Mouse (Mus musculus) small intestine, adult 2 months (tissue): ENCODE results near the gene Olfr521. TPM values are rescaled to one million over a fixed set of nuclear protein-coding genes. Genes with fewer than 3 reads are reported as not detected.
"Not testable (repeated sequence)": the region's sequence is repeated elsewhere in the genome, so short reads cannot be mapped to it uniquely, and the experiment has no call there.

Experiments
- H3K27ac ChIP-seq: fragments of 200-500 bp; 2 replicates; pipeline ENCODE4 v1.5.1; 2012; ENCODE audit warnings: low read depth, low read length, control low read depth, inconsistent platforms; ENCODE audit not compliant: insufficient read depth
- H3K27me3 ChIP-seq: fragments of 200-500 bp; 2 replicates; pipeline ENCODE4 v1.6.1; 2012; ENCODE audit warnings: mild to moderate bottlenecking, moderate library complexity, low read length, inconsistent platforms; ENCODE audit not compliant: control insufficient read depth, insufficient read depth
- H3K36me3 ChIP-seq: fragments of 200-500 bp; 2 replicates; pipeline ENCODE4 v1.6.1; 2012; ENCODE audit warnings: mild to moderate bottlenecking, low read length, control low read depth, inconsistent platforms; ENCODE audit not compliant: control insufficient read depth, insufficient read depth
- H3K4me1 ChIP-seq: fragments of 200-500 bp; 2 replicates; pipeline ENCODE4 v1.6.1; 2012; ENCODE audit warnings: low read length, inconsistent platforms, mixed read lengths; ENCODE audit not compliant: control insufficient read depth, insufficient read depth, insufficient read length
- H3K4me3 ChIP-seq: fragments of 200-500 bp; 2 replicates; pipeline ENCODE4 v1.5.1; 2012; ENCODE audit warnings: low read depth, mild to moderate bottlenecking, control low read depth, inconsistent platforms, low read length, moderate library complexity
- CTCF ChIP-seq: fragments of 200-500 bp; IDR thresholded peaks from 2 replicates; pipeline ENCODE4 v1.5.1; 2012; ENCODE audit warnings: low read depth, mild to moderate bottlenecking, control low read depth, inconsistent platforms, low read length, moderate library complexity, mixed read lengths; ENCODE audit not compliant: insufficient replicate concordance, insufficient read length; ENCODE audit errors: extremely low read depth
- POLR2A ChIP-seq: fragments of 200-500 bp; IDR thresholded peaks from 2 replicates; pipeline ENCODE4 v1.6.1; 2012; ENCODE audit warnings: low read depth, mild to moderate bottlenecking, control low read depth, inconsistent platforms, low read length, moderate library complexity
- WGBS: fragments of 180-500 bp; shearing (Covaris S2); methylation state at CpG from one replicate; pipeline ENCODE4 v1.1.7; 2018; 5-methylcytosine and 5-hydroxymethylcytosine counted together
- polyA plus RNA-seq: library from polyadenylated mRNA; depleted of rRNA; stranded (reverse); fragments of >200 nt; gene quantifications from 2 replicates; pipeline ENCODE4 v1.2.3, GENCODE M21; 2012

Olfr521 gene
- polyA plus RNA-seq, 1 experiment = not detected

DNA sequence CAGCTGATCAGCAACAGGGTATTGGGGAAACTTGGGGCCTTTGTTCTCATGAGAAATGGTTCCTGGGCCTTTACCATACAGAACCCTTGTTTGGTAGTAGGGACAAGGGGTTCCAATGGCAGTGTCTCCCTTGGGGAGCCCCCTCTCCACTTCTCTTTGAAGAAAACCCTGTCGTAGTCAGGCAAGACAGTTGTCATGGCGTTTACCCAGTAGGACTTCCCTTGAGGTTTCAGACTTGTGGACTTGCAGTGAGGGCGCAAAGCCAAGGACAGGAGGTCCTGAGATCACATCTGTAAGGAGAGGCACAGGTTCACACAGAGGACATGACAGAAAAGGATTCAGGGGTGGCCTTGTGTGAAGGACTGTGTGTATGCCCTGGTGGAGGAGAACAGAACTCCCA is 33.2 kb downstream of the Olfr521 start:
- H3K27me3 ChIP-seq = no peaks in the 10 kb centered on the region; the same call in 1 of the 2 replicates

DNA sequence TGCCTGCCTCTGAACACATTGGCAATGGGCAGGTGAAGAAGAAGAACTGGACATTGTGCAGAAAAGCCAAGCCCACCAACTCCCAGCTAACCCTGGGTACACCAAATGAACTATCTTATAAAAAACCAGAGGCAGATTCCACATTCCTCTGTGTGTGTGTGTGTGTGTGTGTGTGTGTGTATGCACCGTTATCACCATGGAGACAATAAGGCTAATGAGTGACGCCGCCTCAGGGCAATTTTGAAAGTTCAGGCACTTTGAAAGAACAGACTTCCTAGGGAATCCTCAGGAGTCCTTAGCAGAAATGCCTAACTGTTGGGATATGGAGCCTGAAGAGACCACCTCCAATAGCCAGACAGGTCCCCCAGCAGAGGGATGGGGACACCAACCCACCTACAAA is 34.0 kb downstream of the Olfr521 start:
- WGBS = 73% methylated on average over 3 of the region's 3 CpGs
- TF ChIP-seq CTCF (no peak), POLR2A (no peak)
- no peaks in the 10 kb centered on the region for H3K4me1 ChIP-seq
- no peak overlapping the region for H3K27ac ChIP-seq
- no peaks in the 10 kb centered on the region for H3K36me3 ChIP-seq
- H3K4me3 ChIP-seq = no peak overlapping the region
- H3K27me3 ChIP-seq = no peaks in the 10 kb centered on the region; the same call in 1 of the 2 replicates

More for the DNA sequence above, 33.2 kb downstream of the Olfr521 start:
- no peak overlapping the region for H3K27ac ChIP-seq
- no peak overlapping the region for H3K4me3 ChIP-seq
- no peaks in the 10 kb centered on the region for H3K4me1 ChIP-seq
- 84% methylated on average over 3 of the region's 3 CpGs for WGBS
- no peaks in the 10 kb centered on the region for H3K36me3 ChIP-seq
- TF ChIP-seq POLR2A (no peak), CTCF (no peak)

DNA sequence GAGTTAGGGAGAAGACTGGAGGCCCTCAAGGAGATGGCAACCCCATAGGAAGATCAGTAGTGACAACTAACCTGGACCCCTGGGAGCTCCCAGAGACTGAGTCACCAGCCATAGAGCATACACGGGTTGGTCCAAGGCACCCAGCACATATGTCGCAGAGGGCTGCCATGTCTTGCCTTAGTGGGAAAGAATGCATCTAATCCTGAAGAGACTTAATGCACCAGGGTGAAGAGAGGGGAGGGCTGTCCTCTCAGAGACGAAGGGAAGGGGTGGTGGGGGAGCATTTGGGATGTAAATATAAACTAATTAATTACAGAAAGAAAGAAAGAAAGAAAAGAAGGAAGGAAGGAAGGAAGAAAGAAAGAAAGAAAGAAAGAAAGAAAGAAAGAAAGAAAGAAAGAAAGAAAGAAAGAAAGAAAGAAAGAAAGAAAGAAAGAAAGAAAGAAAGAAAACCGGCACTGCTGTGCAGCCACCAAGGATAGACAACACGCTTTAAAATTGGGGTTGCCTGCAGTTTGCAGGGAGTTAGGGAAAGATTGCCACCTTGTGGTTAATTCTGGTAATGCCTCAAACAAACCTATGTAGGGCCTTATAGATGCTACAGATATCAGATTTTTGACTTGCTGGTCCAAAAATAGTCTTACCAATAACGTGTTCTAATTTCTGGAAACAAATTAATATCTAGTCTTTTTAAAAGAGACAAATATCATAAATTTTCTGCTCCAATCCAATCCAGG is 34.8 kb downstream of the Olfr521 start:
- 35% methylated on average over 6 of the region's 6 CpGs for WGBS
- no peak overlapping the region for H3K4me3 ChIP-seq
- no peak overlapping the region for H3K27ac ChIP-seq
- H3K27me3 ChIP-seq = no peaks in the 10 kb centered on the region; the same call in 1 of the 2 replicates
- TF ChIP-seq CTCF = no peak
- no peak for TF ChIP-seq POLR2A
- H3K36me3 ChIP-seq = no peaks in the 10 kb centered on the region
- H3K4me1 ChIP-seq = no peaks in the 10 kb centered on the region

GRCm38 (mm10) chr7:99799118-99799517 is 35.8 kb downstream of the Olfr521 start:
- Histone ChIP-seq H3K27me3 (no peaks in the 10 kb centered on the region; the same call in 1 of the 2 replicates), H3K4me3 (no peak overlapping the region), H3K27ac (no peak overlapping the region), H3K36me3 (no peaks in the 10 kb centered on the region), H3K4me1 (no peaks in the 10 kb centered on the region)
- TF ChIP-seq POLR2A (no peak), CTCF (no peak)
- WGBS = 74% methylated on average over 7 of the region's 7 CpGs

DNA sequence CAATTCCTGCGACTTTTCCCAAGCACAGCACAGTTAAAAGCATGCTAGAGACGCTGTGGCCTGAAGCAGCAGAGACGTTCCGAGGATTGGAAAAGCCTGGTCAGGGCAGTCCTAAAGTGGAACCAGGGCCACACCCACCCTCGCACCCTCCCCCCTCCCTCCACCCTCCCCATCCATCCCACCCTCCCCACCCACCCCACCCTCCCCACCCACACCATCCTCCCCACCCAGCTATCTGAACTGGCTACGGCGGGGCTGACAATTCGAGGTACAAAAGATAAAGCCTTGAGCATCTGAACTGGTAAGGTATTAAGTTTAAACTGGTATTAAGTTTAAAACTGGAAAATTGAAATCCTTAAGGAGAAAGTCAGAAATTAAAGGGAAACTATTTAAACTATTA is 40.2 kb downstream of the Olfr521 start:
- Histone ChIP-seq H3K36me3 (no peaks in the 10 kb centered on the region), H3K4me3 (no peak overlapping the region), H3K4me1 (no peaks in the 10 kb centered on the region), H3K27me3 (no peaks in the 10 kb centered on the region), H3K27ac (no peak overlapping the region)
- TF ChIP-seq CTCF (no peak), POLR2A (no peak)
- 55% methylated on average over 8 of the region's 8 CpGs for WGBS

- 83% methylated on average over 3 of the region's 3 CpGs for WGBS
Observed at GRCm38 (mm10) chr7:99804033-99804432, 40.7 kb downstream of the Olfr521 start.

GRCm38 (mm10) chr7:99805340-99805739 is 42.0 kb downstream of the Olfr521 start:
- no peaks in the 10 kb centered on the region for H3K27me3 ChIP-seq
- H3K4me3 ChIP-seq = no peak overlapping the region
- WGBS = 49% methylated on average over 1 of the region's 1 CpGs

More at GRCm38 (mm10) chr7:99804033-99804432, 40.7 kb downstream of the Olfr521 start:
- not testable (repeated sequence) for H3K27ac ChIP-seq, H3K27me3 ChIP-seq, H3K36me3 ChIP-seq, H3K4me3 ChIP-seq, H3K4me1 ChIP-seq

DNA sequence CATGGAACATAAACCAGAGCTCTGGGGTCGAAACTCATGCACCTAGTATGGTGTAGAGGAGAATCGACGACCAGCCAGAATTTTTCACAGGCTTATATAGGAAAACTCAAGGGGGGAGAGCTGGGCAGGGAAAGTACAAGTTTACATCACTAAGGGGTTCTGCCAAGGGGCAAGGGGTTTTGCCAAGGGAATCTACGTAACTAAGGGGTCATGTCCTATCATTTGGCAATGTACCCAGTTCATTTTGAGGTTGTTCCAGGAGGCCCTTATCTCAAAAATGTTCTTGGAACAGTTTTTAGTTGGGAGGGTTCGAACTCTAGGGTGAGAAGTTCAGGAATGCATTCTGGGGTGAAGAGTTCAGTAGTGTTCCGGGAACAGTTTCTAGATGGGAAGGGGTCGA is 43.7 kb downstream of the Olfr521 start:
- WGBS = 47% methylated on average over 7 of the region's 7 CpGs
- H3K4me3 ChIP-seq, H3K27ac ChIP-seq, H3K36me3 ChIP-seq, H3K4me1 ChIP-seq, H3K27me3 ChIP-seq: not testable (repeated sequence)

More at GRCm38 (mm10) chr7:99805340-99805739, 42.0 kb downstream of the Olfr521 start:
- no peak for TF ChIP-seq CTCF
- TF ChIP-seq POLR2A = no peak
- Histone ChIP-seq H3K36me3 (no peaks in the 10 kb centered on the region), H3K4me1 (no peaks in the 10 kb centered on the region), H3K27ac (no peak overlapping the region)
